Mouse (Mus musculus) layer of hippocampus, postnatal 10 days (tissue): ENCODE results near the gene Dnmt3l. TPM values are rescaled to one million over a fixed set of nuclear protein-coding genes. Genes with fewer than 3 reads are reported as not detected.
A peak's percentile ranks its signal among the peaks of the same experiment; 100 is the strongest.

Experiments
- DNase-seq, 2 experiments: peaks; one replicate each; pipeline ENCODE4 v3.0.0; 2021; ENCODE audit warnings: low spot score in 2 of 2
- total RNA-seq, 2 experiments: library from RNA; stranded (reverse); gene quantifications; 2 replicates each; pipeline ENCODE4 v1.2.3; 2021

Dnmt3l gene
- total RNA-seq, 2 experiments from 2014 or later = not detected

- no peak for DNase-seq
Measured at GRCm38 (mm10) chr10:78029080-78029479, 12.7 kb upstream of the Dnmt3l start.

GRCm38 (mm10) chr10:78031987-78032386 lies 9.8 kb upstream of the Dnmt3l start:
- no peak for DNase-seq

GRCm38 (mm10) chr10:78037139-78037538 lies 4.6 kb upstream of the Dnmt3l start:
- no peak for DNase-seq

- DNase-seq = no peak
Measured at GRCm38 (mm10) chr10:78042096-78042495, 349 bp downstream of the Dnmt3l start.

- peak; percentile 41 to 42 for DNase-seq
Measured at GRCm38 (mm10) chr10:78042697-78043405, 1.1 kb downstream of the Dnmt3l start.

- peak; percentile 64 to 72 for DNase-seq
Measured at GRCm38 (mm10) chr10:78043406-78043836, 1.7 kb downstream of the Dnmt3l start, which contains the start of gene Aire. Gene Aire, minus strand, starts transcription at chr10:78043610.

- no peak for DNase-seq
Measured at GRCm38 (mm10) chr10:78044531-78044930, 2.8 kb downstream of the Dnmt3l start.

GRCm38 (mm10) chr10:78046388-78046787 lies 4.6 kb downstream of the Dnmt3l start:
- DNase-seq = no peak

- no peak for DNase-seq
Measured at GRCm38 (mm10) chr10:78048061-78048730, 6.4 kb downstream of the Dnmt3l start.

- DNase-seq = no peak
Measured at GRCm38 (mm10) chr10:78049519-78050035, 7.8 kb downstream of the Dnmt3l start.

- no peak for DNase-seq
Measured at GRCm38 (mm10) chr10:78054633-78055565, 13.2 kb downstream of the Dnmt3l start.

- no peak for DNase-seq
Measured at GRCm38 (mm10) chr10:78057056-78057455, 15.3 kb downstream of the Dnmt3l start.

GRCm38 (mm10) chr10:78063122-78063521 lies 21.4 kb downstream of the Dnmt3l start:
- no peak for DNase-seq

- no peak for DNase-seq
Measured at GRCm38 (mm10) chr10:78067226-78067625, 25.5 kb downstream of the Dnmt3l start.

GRCm38 (mm10) chr10:78068541-78068940 lies 26.8 kb downstream of the Dnmt3l start:
- no peak for DNase-seq

GRCm38 (mm10) chr10:78069101-78070011 lies 27.6 kb downstream of the Dnmt3l start, which contains the start of gene Icosl:
Gene Icosl, plus strand, starts transcription at chr10:78069302.
- peak; percentile 53 to 67 for DNase-seq

- DNase-seq = no peak
Measured at GRCm38 (mm10) chr10:78074151-78074550, 32.4 kb downstream of the Dnmt3l start.

- DNase-seq = no peak
Measured at GRCm38 (mm10) chr10:78074977-78075376, 33.2 kb downstream of the Dnmt3l start.

- no peak for DNase-seq
Measured at GRCm38 (mm10) chr10:78077862-78078261, 36.1 kb downstream of the Dnmt3l start.

GRCm38 (mm10) chr10:78078276-78078675 lies 36.5 kb downstream of the Dnmt3l start:
- no peak for DNase-seq
